Mouse (Mus musculus) myocyte (in vitro differentiated cells): Measurements from ENCODE around the gene Ola1. TPM values are rescaled to one million over a fixed set of nuclear protein-coding genes. Genes with fewer than 3 reads are reported as not detected.

Experiments used
- H3K27me3 ChIP-seq: one replicate; pipeline ENCODE4 v1.6.1; 2011; ENCODE audit not compliant: control insufficient read depth, insufficient read depth, insufficient read length
- H3K36me3 ChIP-seq: one replicate; pipeline ENCODE4 v1.6.1; 2011; ENCODE audit not compliant: control insufficient read depth, insufficient read depth
- H3K4me2 ChIP-seq: one replicate; pipeline ENCODE4 v1.6.1; 2011; ENCODE audit warnings: low read depth, control low read depth
- H3K4me3 ChIP-seq: one replicate; pipeline ENCODE4 v1.5.1; 2011; ENCODE audit warnings: mild to moderate bottlenecking, control low read depth, moderate library complexity
- H3K79me2 ChIP-seq: one replicate; pipeline ENCODE4 v1.6.1; 2011; ENCODE audit not compliant: control insufficient read depth, insufficient read depth
- H3ac ChIP-seq: one replicate; pipeline ENCODE4 v1.6.1; 2011; ENCODE audit not compliant: control insufficient read depth, insufficient read length
- CEBPB ChIP-seq: IDR thresholded peaks from 2 replicates; pipeline ENCODE4 v1.6.1; 2011; ENCODE audit warnings: mild to moderate bottlenecking, moderate library complexity; ENCODE audit not compliant: poor library complexity, insufficient read depth, severe bottlenecking
- E2F4 ChIP-seq: IDR thresholded peaks from one replicate; pipeline ENCODE4 v1.6.1; 2011; ENCODE audit warnings: mild to moderate bottlenecking, control low read depth, moderate library complexity; ENCODE audit not compliant: insufficient read depth
- MAX ChIP-seq: IDR thresholded peaks from one replicate; pipeline ENCODE4 v1.6.1; 2011; ENCODE audit warnings: low read depth, mild to moderate bottlenecking, control low read depth
- MYOD1 ChIP-seq, 3 experiments: IDR thresholded peaks; one replicate each; pipeline ENCODE4 v1.6.1; 2011; ENCODE audit warnings: control low read depth in 2 of 3, low read depth in 2 of 3, mild to moderate bottlenecking in 2 of 3, moderate library complexity in 1 of 3; ENCODE audit not compliant: insufficient read length in 2 of 3, control insufficient read depth in 1 of 3
- MYOG ChIP-seq, 3 experiments: IDR thresholded peaks; one replicate each; pipeline ENCODE4 v1.6.1; 2011; ENCODE audit warnings: control low read depth in 2 of 3, low read depth in 2 of 3, mild to moderate bottlenecking in 2 of 3; ENCODE audit not compliant: insufficient read length in 2 of 3, control insufficient read depth in 1 of 3, insufficient read depth in 1 of 3
- POLR2A ChIP-seq: IDR thresholded peaks from one replicate; pipeline ENCODE4 v1.6.1; 2011; ENCODE audit warnings: low read depth, mild to moderate bottlenecking, control low read depth, moderate library complexity; ENCODE audit not compliant: insufficient read length
- POLR2AphosphoS2 ChIP-seq: IDR thresholded peaks from one replicate; pipeline ENCODE4 v1.6.1; 2011; ENCODE audit warnings: low read depth, control low read depth; ENCODE audit not compliant: insufficient read length
- REST ChIP-seq: IDR thresholded peaks from one replicate; pipeline ENCODE4 v1.6.1; 2011; ENCODE audit warnings: mild to moderate bottlenecking, control low read depth, moderate library complexity; ENCODE audit not compliant: insufficient read depth, insufficient read length
- SRF ChIP-seq: IDR thresholded peaks from one replicate; pipeline ENCODE4 v1.6.1; 2011; ENCODE audit warnings: low read depth; ENCODE audit not compliant: control insufficient read depth, insufficient read length
- TCF12 ChIP-seq: IDR thresholded peaks from one replicate; pipeline ENCODE4 v1.6.1; 2011; ENCODE audit warnings: mild to moderate bottlenecking, control low read depth; ENCODE audit not compliant: poor library complexity, insufficient read depth, severe bottlenecking
- TCF3 ChIP-seq: IDR thresholded peaks from one replicate; pipeline ENCODE4 v1.6.1; 2011; ENCODE audit warnings: low read depth, control low read depth; ENCODE audit not compliant: insufficient read length
- USF1 ChIP-seq: IDR thresholded peaks from one replicate; pipeline ENCODE4 v1.6.1; 2011; ENCODE audit warnings: low read depth, mild to moderate bottlenecking, control low read depth, moderate library complexity
- polyA plus RNA-seq: library from polyadenylated mRNA; unstranded; fragments of >200 nt; fragmentation: generic; extraction: Trizol; gene quantifications from one replicate; pipeline ENCODE4 v1.2.1, GENCODE M21; 2012; ENCODE audit warnings: missing spikeins

Gene Ola1
- polyA plus RNA-seq, 1 experiment: 46.0 TPM

GRCm38 (mm10) chr2:73164666-73165065 lies 54.1 kb downstream of the Ola1 start:
- no peak overlapping the region for H3ac ChIP-seq
- no peak overlapping the region for H3K4me3 ChIP-seq
- H3K27me3 ChIP-seq: no peaks in the 10 kb centered on the region
- H3K79me2 ChIP-seq: peaks cover 9% of the 10 kb centered on the region
- H3K36me3 ChIP-seq: no peaks in the 10 kb centered on the region
- TF ChIP-seq USF1 (no peak), MYOG (IDR thresholded peaks at IDR 0.05; ENCODE audit: control insufficient read depth in 1 of 3, insufficient read depth in 1 of 3, insufficient read length in 2 of 3, low read depth in 2 of 3) (no peak), CEBPB (no peak), POLR2A (no peak), MYOD1 (IDR thresholded peaks at IDR 0.05; ENCODE audit: control insufficient read depth in 1 of 3, insufficient read length in 2 of 3, low read depth in 2 of 3) (no peak), POLR2AphosphoS2 (no peak), SRF (no peak), REST (no peak), MAX (no peak), TCF3 (no peak), TCF12 (no peak), E2F4 (no peak)
- H3K4me2 ChIP-seq: no peak overlapping the region

GRCm38 (mm10) chr2:73160772-73161171 lies 58.0 kb downstream of the Ola1 start:
- Histone ChIP-seq H3K4me3 (no peak overlapping the region), H3K79me2 (peaks cover 9% of the 10 kb centered on the region), H3K36me3 (peaks cover 5% of the 10 kb centered on the region), H3ac (no peak overlapping the region), H3K27me3 (no peaks in the 10 kb centered on the region), H3K4me2 (no peak overlapping the region)
- no peak for TF ChIP-seq TCF12
- no peak for TF ChIP-seq MAX
- TF ChIP-seq E2F4: no peak
- no peak for TF ChIP-seq CEBPB

DNA sequence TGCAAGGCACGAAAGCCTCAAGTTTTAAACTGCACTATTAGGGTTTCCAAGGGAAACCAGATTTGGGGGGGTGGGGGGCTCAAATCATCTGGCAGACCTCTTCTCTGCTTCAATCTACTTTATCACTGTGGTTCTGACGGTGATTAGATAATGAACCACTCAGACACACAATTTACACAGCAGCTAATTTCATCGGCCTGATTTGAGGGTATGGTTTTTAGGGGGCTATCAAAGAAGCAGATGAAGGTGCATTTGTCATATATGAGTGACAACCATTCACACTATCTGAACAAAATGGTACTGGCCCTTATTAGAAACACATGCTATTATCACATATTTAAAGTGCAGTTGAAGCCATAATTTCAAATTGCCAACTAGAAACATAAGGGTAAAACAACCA lies 61.5 kb downstream of the Ola1 start:
- Histone ChIP-seq H3K4me2 (no peak overlapping the region), H3K4me3 (no peak overlapping the region), H3ac (no peak overlapping the region), H3K79me2 (peaks cover 9% of the 10 kb centered on the region), H3K36me3 (peaks cover 18% of the 10 kb centered on the region), H3K27me3 (no peaks in the 10 kb centered on the region)
- TF ChIP-seq USF1: no peak

- Histone ChIP-seq H3K36me3 (peaks cover 19% of the 10 kb centered on the region), H3K4me2 (no peak overlapping the region), H3K27me3 (no peaks in the 10 kb centered on the region), H3K4me3 (no peak overlapping the region), H3K79me2 (no peaks in the 10 kb centered on the region), H3ac (no peak overlapping the region)
- no peak for TF ChIP-seq USF1
- TF ChIP-seq MYOD1 (IDR thresholded peaks at IDR 0.05; ENCODE audit: control insufficient read depth in 1 of 3, insufficient read length in 2 of 3, low read depth in 2 of 3): no peak
- no peak for TF ChIP-seq MYOG (IDR thresholded peaks at IDR 0.05; ENCODE audit: control insufficient read depth in 1 of 3, insufficient read depth in 1 of 3, insufficient read length in 2 of 3, low read depth in 2 of 3)
- TF ChIP-seq TCF3: no peak
- no peak for TF ChIP-seq MAX
- TF ChIP-seq POLR2A: no peak
- no peak for TF ChIP-seq CEBPB
- TF ChIP-seq POLR2AphosphoS2: no peak
- no peak for TF ChIP-seq SRF
- no peak for TF ChIP-seq E2F4
- TF ChIP-seq REST: no peak
- no peak for TF ChIP-seq TCF12
These were observed 68.2 kb downstream of the Ola1 start for GRCm38 (mm10) chr2:73150526-73150925.

GRCm38 (mm10) chr2:73146111-73146510 lies 72.6 kb downstream of the Ola1 start:
- Histone ChIP-seq H3K4me2 (no peak overlapping the region), H3K27me3 (no peaks in the 10 kb centered on the region), H3ac (no peak overlapping the region), H3K36me3 (peaks cover 11% of the 10 kb centered on the region), H3K4me3 (no peak overlapping the region), H3K79me2 (no peaks in the 10 kb centered on the region)
- no peak for TF ChIP-seq MYOG (IDR thresholded peaks at IDR 0.05; ENCODE audit: control insufficient read depth in 1 of 3, insufficient read depth in 1 of 3, insufficient read length in 2 of 3, low read depth in 2 of 3)
- TF ChIP-seq TCF12: no peak
- TF ChIP-seq SRF: no peak
- no peak for TF ChIP-seq REST
- TF ChIP-seq USF1: no peak
- TF ChIP-seq E2F4: no peak
- no peak for TF ChIP-seq MYOD1 (IDR thresholded peaks at IDR 0.05; ENCODE audit: control insufficient read depth in 1 of 3, insufficient read length in 2 of 3, low read depth in 2 of 3)
- TF ChIP-seq POLR2A: no peak
- TF ChIP-seq POLR2AphosphoS2: no peak
- no peak for TF ChIP-seq CEBPB
- no peak for TF ChIP-seq TCF3
- TF ChIP-seq MAX: no peak

DNA sequence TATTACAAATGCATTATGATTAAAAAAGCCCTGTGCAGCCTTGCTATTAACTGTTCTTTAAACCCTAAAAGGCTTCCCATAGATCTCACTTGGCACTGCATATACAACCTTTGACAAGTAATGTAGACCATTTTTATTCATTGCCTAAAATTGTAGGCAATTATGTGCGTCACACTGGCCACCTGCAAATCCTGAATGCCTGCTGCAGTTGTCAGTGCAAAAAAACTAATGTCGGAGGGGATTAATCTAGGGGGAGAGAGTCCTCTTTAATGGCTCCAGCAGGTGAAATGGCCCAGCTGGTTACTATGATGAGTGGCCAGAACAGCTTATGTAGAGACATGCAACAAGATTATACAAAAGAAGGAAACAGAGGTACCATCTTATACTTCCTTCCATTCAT lies 75.0 kb downstream of the Ola1 start:
- Histone ChIP-seq H3K79me2 (no peaks in the 10 kb centered on the region), H3K36me3 (peaks cover 8% of the 10 kb centered on the region), H3K4me2 (no peak overlapping the region), H3ac (no peak overlapping the region), H3K27me3 (no peaks in the 10 kb centered on the region), H3K4me3 (no peak overlapping the region)
- no peak for TF ChIP-seq MYOG (IDR thresholded peaks at IDR 0.05; ENCODE audit: control insufficient read depth in 1 of 3, insufficient read depth in 1 of 3, insufficient read length in 2 of 3, low read depth in 2 of 3)
- no peak for TF ChIP-seq MAX
- no peak for TF ChIP-seq USF1
- no peak for TF ChIP-seq TCF3
- no peak for TF ChIP-seq POLR2AphosphoS2
- no peak for TF ChIP-seq MYOD1 (IDR thresholded peaks at IDR 0.05; ENCODE audit: control insufficient read depth in 1 of 3, insufficient read length in 2 of 3, low read depth in 2 of 3)
- no peak for TF ChIP-seq CEBPB
- TF ChIP-seq REST: no peak
- no peak for TF ChIP-seq E2F4
- no peak for TF ChIP-seq SRF
- TF ChIP-seq TCF12: no peak
- TF ChIP-seq POLR2A: no peak
